Mouse (Mus musculus): ENCODE data around the gene H3f3a. TPM values are rescaled to one million over a fixed set of nuclear protein-coding genes. Genes with fewer than 3 reads are reported as not detected.

Gene H3f3a
- polyA plus RNA-seq, 2 experiments, result 1,021 to 2,262 TPM

DNA sequence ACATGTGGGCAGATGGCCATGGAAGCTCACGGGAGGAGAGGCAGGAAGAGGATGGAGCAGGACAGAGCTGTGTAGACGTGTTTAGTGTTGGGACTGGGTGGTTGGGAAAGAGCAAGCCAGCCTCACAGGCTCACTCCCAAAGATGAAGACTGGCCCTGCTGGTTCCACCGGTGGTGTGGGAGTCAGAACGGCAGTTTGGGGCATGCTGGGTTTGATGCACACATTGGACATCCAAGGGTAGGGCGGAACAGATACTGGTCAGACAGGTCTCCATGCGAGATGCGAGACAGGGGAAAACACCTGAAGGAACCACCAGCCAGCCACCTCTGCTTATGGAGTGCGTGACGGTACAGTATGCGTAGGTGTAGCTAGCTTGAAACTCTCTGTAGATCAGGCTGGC, 34.8 kb downstream of the H3f3a start:
- Histone ChIP-seq H3K9me3 (ENCODE audit: control insufficient read depth, low read length) (peaks cover 3% of the 10 kb centered on the region), H3K4me2 (ENCODE audit: low read depth) (peak overlapping the region; percentile 93), H3K9ac (replicated peaks) (no peak overlapping the region), H3K27ac (no peak overlapping the region), H3K27me3 (ENCODE audit: control insufficient read depth, insufficient read depth, low read length) (no peaks in the 10 kb centered on the region; the same call in 1 of the 2 replicates), H3K4me3 (ENCODE audit: insufficient read depth in 1 of 2, low read depth in 2 of 2, low read length in 2 of 2) (no peak overlapping the region), H3K4me1 (replicated peaks; ENCODE audit: control insufficient read depth in 2 of 2, insufficient read depth in 2 of 2, low read length in 1 of 2) (0 out of 4 replicates have a peak, but pooled peaks cover 0 to 7% of the 10 kb centered on the region in 2 experiments), H3K36me3 (replicated peaks; ENCODE audit: control insufficient read depth, insufficient read depth, low read depth) (no peaks in the 10 kb centered on the region)
- WGBS (ENCODE audit: insufficient replicate concordance), result 79% methylated on average over 10 of the region's 10 CpGs
- no peak for TF ChIP-seq EP300 (IDR thresholded peaks at IDR 0.05; ENCODE audit: low read depth)
- no peak for TF ChIP-seq CTCF (IDR thresholded peaks at IDR 0.05; ENCODE audit: low read depth)
- DNase-seq (ENCODE audit: low read depth in 3 of 3, low spot score in 3 of 3) (no peak), ATAC-seq (ENCODE audit: insufficient read depth) (no peak)

DNA sequence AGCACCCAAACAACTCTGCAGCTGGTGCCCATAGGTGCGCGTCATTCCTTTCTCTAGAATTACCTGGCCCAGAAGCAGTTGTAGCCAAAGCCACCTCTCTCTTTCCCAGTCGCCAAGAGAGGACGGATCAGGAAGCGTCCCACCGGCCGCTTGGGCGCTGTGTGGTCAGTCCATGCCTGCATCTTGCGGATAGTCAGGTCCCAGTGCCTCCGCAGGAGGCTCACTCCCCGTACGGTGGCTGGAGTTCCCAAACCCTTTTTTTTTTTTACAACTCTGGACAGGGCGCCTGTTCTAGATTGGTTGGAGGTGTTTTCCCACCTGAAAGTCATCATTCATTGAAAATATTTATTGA, 35.4 kb downstream of the H3f3a start:
- 0 out of 4 replicates have a peak, but pooled peaks cover 0 to 7% of the 10 kb centered on the region in 2 experiments for H3K4me1 ChIP-seq (replicated peaks; ENCODE audit: control insufficient read depth in 2 of 2, insufficient read depth in 2 of 2, low read length in 1 of 2)
- DNase-seq (ENCODE audit: low read depth in 3 of 3, low spot score in 3 of 3) (no peak), ATAC-seq (ENCODE audit: insufficient read depth) (peak; percentile 7; the same call in 1 of the 2 replicates)
- peak overlapping the region; percentile 56 to 68 for H3K4me3 ChIP-seq (ENCODE audit: insufficient read depth in 1 of 2, low read depth in 2 of 2, low read length in 2 of 2)
- no peaks in the 10 kb centered on the region for H3K36me3 ChIP-seq (replicated peaks; ENCODE audit: control insufficient read depth, insufficient read depth, low read depth)
- H3K9me3 ChIP-seq (ENCODE audit: control insufficient read depth, low read length), result peaks cover 3% of the 10 kb centered on the region
- H3K27ac ChIP-seq, result no peak overlapping the region
- TF ChIP-seq CTCF (IDR thresholded peaks at IDR 0.05; ENCODE audit: low read depth) (no peak), EP300 (IDR thresholded peaks at IDR 0.05; ENCODE audit: low read depth) (no peak)
- H3K4me2 ChIP-seq (ENCODE audit: low read depth), result peak overlapping the region; percentile 93
- H3K27me3 ChIP-seq (ENCODE audit: control insufficient read depth, insufficient read depth, low read length), result no peaks in the 10 kb centered on the region; the same call in 1 of the 2 replicates
- WGBS (ENCODE audit: insufficient replicate concordance), result 3% methylated on average over 13 of the region's 13 CpGs
- peak overlapping the region; percentile 15 for H3K9ac ChIP-seq (replicated peaks)

DNA sequence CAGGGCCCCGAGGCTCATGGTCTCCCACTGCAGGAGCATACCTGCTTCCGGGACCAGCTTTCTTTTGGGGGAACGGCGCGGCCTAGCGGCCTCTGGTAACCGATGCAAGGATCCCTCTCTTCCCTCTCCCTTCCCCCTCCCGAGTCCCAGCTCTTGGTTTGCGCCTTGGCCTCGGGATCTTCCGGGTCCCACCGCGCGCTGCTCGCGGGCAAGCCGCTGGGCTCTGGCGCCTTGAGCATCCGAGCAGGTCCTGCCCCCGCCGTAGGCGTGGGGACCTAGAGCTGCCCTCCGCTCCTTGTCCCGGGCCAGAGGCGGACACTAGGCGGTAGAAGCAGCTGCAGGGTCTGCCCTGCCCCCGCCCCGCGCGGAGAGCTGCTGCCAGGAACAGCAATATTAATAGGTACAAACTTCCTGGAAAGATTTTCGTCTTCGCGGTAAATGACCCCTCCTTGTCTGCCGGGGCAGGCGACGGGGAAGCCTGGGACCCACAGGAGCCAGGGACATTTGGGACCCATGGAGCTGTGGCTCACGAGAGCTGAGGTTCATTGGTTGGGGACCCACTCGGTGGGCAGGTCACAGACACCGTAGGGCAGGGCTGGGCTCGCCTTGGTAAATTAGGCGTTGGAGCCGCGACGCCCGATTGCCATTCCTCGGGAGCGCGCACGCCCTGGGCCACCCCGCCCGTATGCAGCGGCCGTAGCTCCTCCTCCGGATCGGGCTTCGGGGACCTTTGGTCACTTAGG, 35.9 kb downstream of the H3f3a start:
- Histone ChIP-seq H3K9ac (replicated peaks) (peak overlapping the region; percentile 73), H3K36me3 (replicated peaks; ENCODE audit: control insufficient read depth, insufficient read depth, low read depth) (no peaks in the 10 kb centered on the region), H3K4me3 (ENCODE audit: insufficient read depth in 1 of 2, low read depth in 2 of 2, low read length in 2 of 2) (peak overlapping the region; percentile 56 to 68), H3K4me2 (ENCODE audit: low read depth) (peak overlapping the region; percentile 93), H3K27ac (peak overlapping the region; percentile 46), H3K9me3 (ENCODE audit: control insufficient read depth, low read length) (peaks cover 3% of the 10 kb centered on the region), H3K27me3 (ENCODE audit: control insufficient read depth, insufficient read depth, low read length) (no peaks in the 10 kb centered on the region; the same call in 1 of the 2 replicates), H3K4me1 (replicated peaks; ENCODE audit: control insufficient read depth in 2 of 2, insufficient read depth in 2 of 2, low read length in 1 of 2) (0 out of 4 replicates have a peak, but pooled peaks cover 0 to 7% of the 10 kb centered on the region in 2 experiments)
- ATAC-seq (ENCODE audit: insufficient read depth), result peak; percentile 85
- under 1% methylated on average over 56 of the region's 56 CpGs for WGBS (ENCODE audit: insufficient replicate concordance)
- peak; percentile 62 to 68 (median 64) for DNase-seq (ENCODE audit: low read depth in 3 of 3, low spot score in 3 of 3)
- peak; percentile 66 for TF ChIP-seq CTCF (IDR thresholded peaks at IDR 0.05; ENCODE audit: low read depth)
- TF ChIP-seq EP300 (IDR thresholded peaks at IDR 0.05; ENCODE audit: low read depth), result 0 out of 2 replicates have a peak, but pooled peaks have one; percentile 10

GRCm38 (mm10) chr1:180777289-180777659, 36.5 kb downstream of the H3f3a start:
- DNase-seq (ENCODE audit: low read depth in 3 of 3, low spot score in 3 of 3) (no peak), ATAC-seq (ENCODE audit: insufficient read depth) (peak; percentile 14; the same call in 1 of the 2 replicates)
- WGBS (ENCODE audit: insufficient replicate concordance), result 5% methylated on average over 10 of the region's 10 CpGs
- H3K4me1 ChIP-seq (replicated peaks; ENCODE audit: control insufficient read depth in 2 of 2, insufficient read depth in 2 of 2, low read length in 1 of 2), result 0 out of 4 replicates have a peak, but pooled peaks cover 0 to 7% of the 10 kb centered on the region in 2 experiments
- peak overlapping the region; percentile 93 for H3K4me2 ChIP-seq (ENCODE audit: low read depth)
- peak overlapping the region; percentile 73 for H3K9ac ChIP-seq (replicated peaks)
- peak overlapping the region; percentile 56 to 68 for H3K4me3 ChIP-seq (ENCODE audit: insufficient read depth in 1 of 2, low read depth in 2 of 2, low read length in 2 of 2)
- H3K27me3 ChIP-seq (ENCODE audit: control insufficient read depth, insufficient read depth, low read length), result no peaks in the 10 kb centered on the region; the same call in 1 of the 2 replicates
- peak overlapping the region; percentile 30; the same call in 1 of the 2 replicates for H3K27ac ChIP-seq
- no peak for TF ChIP-seq CTCF (IDR thresholded peaks at IDR 0.05; ENCODE audit: low read depth)
- TF ChIP-seq EP300 (IDR thresholded peaks at IDR 0.05; ENCODE audit: low read depth), result no peak
- H3K9me3 ChIP-seq (ENCODE audit: control insufficient read depth, low read length), result peaks cover 3% of the 10 kb centered on the region
- no peaks in the 10 kb centered on the region for H3K36me3 ChIP-seq (replicated peaks; ENCODE audit: control insufficient read depth, insufficient read depth, low read depth)

GRCm38 (mm10) chr1:180776494-180776893, 37.2 kb downstream of the H3f3a start:
- Histone ChIP-seq H3K27me3 (ENCODE audit: control insufficient read depth, insufficient read depth, low read length) (no peaks in the 10 kb centered on the region; the same call in 1 of the 2 replicates), H3K4me3 (ENCODE audit: insufficient read depth in 1 of 2, low read depth in 2 of 2, low read length in 2 of 2) (no peak overlapping the region), H3K4me2 (ENCODE audit: low read depth) (no peak overlapping the region), H3K9me3 (ENCODE audit: control insufficient read depth, low read length) (peaks cover 3% of the 10 kb centered on the region), H3K27ac (no peak overlapping the region), H3K36me3 (replicated peaks; ENCODE audit: control insufficient read depth, insufficient read depth, low read depth) (no peaks in the 10 kb centered on the region), H3K4me1 (replicated peaks; ENCODE audit: control insufficient read depth in 2 of 2, insufficient read depth in 2 of 2, low read length in 1 of 2) (peaks cover 0 to 10% of the 10 kb centered on the region in 2 experiments; a peak in 2 of 4 replicates), H3K9ac (replicated peaks) (no peak overlapping the region)
- TF ChIP-seq EP300 (IDR thresholded peaks at IDR 0.05; ENCODE audit: low read depth) (no peak), CTCF (IDR thresholded peaks at IDR 0.05; ENCODE audit: low read depth) (no peak)
- no peak for DNase-seq (ENCODE audit: low read depth in 3 of 3, low spot score in 3 of 3)
- WGBS (ENCODE audit: insufficient replicate concordance), result 71% methylated on average over 6 of the region's 6 CpGs
- ATAC-seq (ENCODE audit: insufficient read depth), result no peak

Measured in liver, embryonic 14.5 days (tissue).